Mouse (Mus musculus) small intestine, adult 2 months (tissue): Measurements from ENCODE around the gene Tnk2.

ENCODE experiments used
- CTCF ChIP-seq: fragments of 200-500 bp; IDR thresholded peaks from 2 replicates; pipeline ENCODE4 v1.5.1; 2012; ENCODE audit warnings: low read depth, mild to moderate bottlenecking, control low read depth, inconsistent platforms, low read length, moderate library complexity, mixed read lengths; ENCODE audit not compliant: insufficient replicate concordance, insufficient read length; ENCODE audit errors: extremely low read depth
- POLR2A ChIP-seq: fragments of 200-500 bp; IDR thresholded peaks from 2 replicates; pipeline ENCODE4 v1.6.1; 2012; ENCODE audit warnings: low read depth, mild to moderate bottlenecking, control low read depth, inconsistent platforms, low read length, moderate library complexity

- TF ChIP-seq POLR2A: no peak
- no peak for TF ChIP-seq CTCF
Observed at GRCm38 (mm10) chr16:32723163-32723562, 79.5 kb downstream of the Tnk2 start.
